Mouse (Mus musculus) large intestine, adult 2 months (tissue): Measurements from ENCODE around the gene Gm10570. TPM values are rescaled to one million over a fixed set of nuclear protein-coding genes. Genes with fewer than 3 reads are reported as not detected.

Experiments
- DNase-seq: peaks from one replicate; pipeline ENCODE4 v3.0.0-alpha.2; 2012; ENCODE audit warnings: low read depth, low spot score
- WGBS: fragments of 180-500 bp; shearing (Covaris S2); methylation state at CpG from one replicate; pipeline ENCODE4 v1.1.7; 2018; 5-methylcytosine and 5-hydroxymethylcytosine counted together
- polyA plus RNA-seq: library from polyadenylated mRNA; depleted of rRNA; stranded (reverse); fragments of >200 nt; gene quantifications from 2 replicates; pipeline ENCODE4 v1.2.3, GENCODE M21; 2012; rRNA removed

Gm10570 gene
- polyA plus RNA-seq, 1 experiment = 0.35 TPM

GRCm38 (mm10) chr4:130275016-130275822 is 33.3 kb downstream of the Gm10570 start:
- WGBS = 2% methylated on average over 62 of the region's 62 CpGs
- no peak for DNase-seq

DNA sequence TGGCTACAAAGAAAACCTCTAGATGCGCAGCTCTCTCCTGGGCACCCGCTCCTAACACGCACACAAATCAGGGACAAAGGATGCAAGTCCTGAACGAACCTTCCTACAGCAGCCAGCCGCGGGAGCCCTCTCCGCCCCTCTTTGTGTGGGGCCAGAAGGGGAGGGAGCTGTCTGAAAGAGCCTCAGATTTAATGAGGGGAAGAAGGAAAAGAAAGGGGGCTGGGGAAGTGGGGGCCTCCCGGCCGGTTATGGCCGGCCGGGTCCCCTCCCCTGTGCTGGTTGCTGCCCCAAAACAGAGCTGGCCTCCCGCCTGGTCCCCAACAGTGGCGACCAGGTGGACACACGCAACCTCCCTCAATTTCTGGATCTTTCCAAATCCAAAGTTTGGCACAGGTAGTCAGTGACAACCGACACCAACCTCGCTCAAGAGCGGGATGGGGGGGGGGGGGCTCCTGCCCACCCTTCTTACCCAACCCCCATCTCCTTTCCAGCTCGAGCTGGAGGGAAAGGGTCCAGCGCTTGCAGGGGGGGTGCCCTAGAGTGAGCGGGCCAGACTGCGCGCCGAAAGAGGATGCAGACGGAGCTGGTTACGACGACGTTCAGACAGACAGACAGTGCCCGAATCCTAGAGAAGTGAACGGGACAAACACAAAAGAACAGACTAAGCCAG is 34.0 kb downstream of the Gm10570 start:
- WGBS = 1% methylated on average over 29 of the region's 29 CpGs
- DNase-seq = no peak

DNA sequence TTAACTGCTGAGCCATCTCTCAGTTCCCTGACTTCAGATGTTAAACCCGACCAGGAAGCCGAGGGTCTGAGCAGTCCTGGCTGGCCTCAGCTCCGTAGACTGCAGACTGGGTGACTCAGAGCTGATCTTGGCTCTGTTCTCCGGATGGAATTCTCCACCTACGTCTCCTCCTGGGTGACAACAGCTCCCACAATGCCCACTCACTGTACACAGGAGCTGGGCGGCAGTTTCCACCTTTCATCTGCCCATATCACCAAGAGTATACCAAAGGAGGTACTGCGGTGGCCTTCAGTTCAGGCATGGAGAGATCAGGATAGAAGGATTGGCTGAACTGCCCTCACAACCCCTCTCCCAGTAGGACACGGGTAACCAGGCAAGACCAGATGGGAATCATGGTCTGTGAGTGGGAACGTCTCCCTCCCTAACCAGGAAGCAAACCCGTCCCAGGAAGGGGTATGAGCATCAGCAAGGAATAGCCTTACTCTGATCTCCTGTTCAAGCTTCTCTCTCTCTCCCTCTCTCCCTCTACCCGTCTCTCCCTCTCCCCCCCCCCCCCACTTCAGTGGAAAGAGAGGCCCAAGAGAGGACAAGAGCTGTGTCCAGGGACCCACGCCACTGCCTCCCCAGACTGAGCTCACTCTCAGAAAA is 34.7 kb downstream of the Gm10570 start:
- WGBS = 9% methylated on average over 11 of the region's 12 CpGs
- no peak for DNase-seq

GRCm38 (mm10) chr4:130270611-130271347 is 37.7 kb downstream of the Gm10570 start:
- no peak for DNase-seq
- 82% methylated on average over 6 of the region's 6 CpGs for WGBS

DNA sequence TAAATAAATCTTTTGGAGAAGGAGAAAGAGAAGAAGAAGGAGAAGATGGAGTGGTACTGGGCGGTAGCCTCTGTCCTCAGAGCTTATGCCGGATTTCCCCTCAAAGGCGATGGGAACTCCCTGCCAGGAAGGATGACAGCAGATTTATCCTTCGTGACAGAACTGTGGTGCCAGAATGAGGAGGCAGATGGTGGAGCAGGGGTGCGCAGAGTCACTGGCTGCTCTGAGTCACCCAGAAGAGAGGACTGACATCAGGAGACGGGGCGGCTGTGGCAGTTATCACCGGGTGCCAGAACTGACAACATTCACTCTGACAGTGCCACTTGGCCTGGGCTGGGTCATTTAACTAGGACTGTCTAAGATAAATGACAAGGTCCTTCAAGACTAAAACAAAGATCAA is 38.4 kb downstream of the Gm10570 start:
- 86% methylated on average over 8 of the region's 8 CpGs for WGBS
- DNase-seq = no peak

DNA sequence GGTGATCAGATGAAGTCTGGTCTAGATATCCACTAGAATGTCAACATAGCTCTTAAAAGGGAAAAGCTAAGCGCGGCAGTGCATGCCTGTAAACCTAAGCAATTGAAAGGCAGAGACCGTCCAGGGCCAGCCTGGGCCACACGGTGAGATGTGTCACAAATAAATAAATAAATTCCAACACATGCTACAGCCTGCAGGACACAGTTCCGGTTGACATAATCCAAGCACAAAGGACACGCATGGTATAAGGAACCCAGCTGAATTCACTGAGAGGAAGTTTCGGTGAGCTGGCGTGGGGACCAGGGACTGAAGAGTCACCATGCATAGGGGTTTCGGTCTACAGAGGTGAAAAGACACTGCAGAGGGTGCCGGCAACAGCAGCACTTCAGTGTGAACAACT is 39.7 kb downstream of the Gm10570 start:
- no peak for DNase-seq
- WGBS = 83% methylated on average over 10 of the region's 10 CpGs

GRCm38 (mm10) chr4:130267069-130267468 is 41.4 kb downstream of the Gm10570 start:
- 35% methylated on average over 7 of the region's 7 CpGs for WGBS
- DNase-seq = no peak

DNA sequence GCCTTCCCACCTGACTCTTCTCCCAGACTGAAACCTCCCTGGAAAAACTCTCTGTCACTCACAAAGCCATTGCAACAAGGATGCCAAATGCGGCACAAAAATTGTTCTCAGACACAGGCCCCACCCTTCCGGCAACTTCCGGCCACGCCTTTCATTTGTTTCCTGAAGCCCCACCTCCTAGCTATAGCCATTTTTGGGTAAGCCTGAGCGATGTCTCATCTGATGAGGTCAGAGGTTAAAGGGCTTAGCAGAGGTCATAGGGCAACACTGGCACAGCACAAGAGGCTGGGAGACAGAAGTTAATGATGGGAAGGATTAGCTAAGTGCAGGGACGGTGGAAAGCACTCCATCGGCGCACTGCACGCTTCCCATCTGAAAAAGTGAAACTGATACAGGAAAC is 41.9 kb downstream of the Gm10570 start:
- WGBS = 12% methylated on average over 9 of the region's 9 CpGs
- no peak for DNase-seq

DNA sequence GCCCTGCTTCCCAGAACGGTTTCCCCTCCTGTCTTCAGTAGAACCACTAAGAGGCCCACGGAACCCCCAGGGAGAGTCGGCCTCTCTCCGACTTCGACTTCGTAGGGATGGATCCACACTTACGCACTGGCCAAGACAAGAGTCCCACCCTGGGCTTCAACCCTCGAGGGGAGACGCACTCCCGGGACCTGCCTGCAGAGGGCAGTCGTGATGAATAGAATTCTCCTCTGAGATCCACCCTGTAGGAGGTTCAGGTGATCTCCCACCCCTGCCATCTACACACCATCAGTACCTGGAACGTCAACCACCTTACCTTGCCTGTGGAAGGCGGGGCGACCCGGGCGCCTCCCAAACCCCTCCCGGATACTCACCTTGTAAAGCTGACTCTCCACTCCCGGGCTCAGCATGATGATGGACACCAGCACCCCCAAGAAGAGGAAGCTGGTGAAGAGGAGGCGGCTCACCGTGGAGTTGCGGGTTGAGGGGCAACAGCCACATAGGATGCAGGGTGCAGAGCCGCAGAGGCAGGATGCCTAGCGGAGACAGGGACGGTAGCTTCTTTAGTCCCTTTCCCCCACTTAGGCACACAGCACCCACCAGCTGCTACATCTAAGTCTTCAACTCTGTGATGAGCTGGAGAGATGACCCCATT is 43.6 kb downstream of the Gm10570 start:
- WGBS = 34% methylated on average over 24 of the region's 24 CpGs
- DNase-seq = no peak

GRCm38 (mm10) chr4:130264131-130264530 is 44.3 kb downstream of the Gm10570 start:
- 82% methylated on average over 11 of the region's 11 CpGs for WGBS
- DNase-seq = no peak

GRCm38 (mm10) chr4:130260406-130260805 is 48.1 kb downstream of the Gm10570 start:
- DNase-seq = no peak
- 41% methylated on average over 5 of the region's 5 CpGs for WGBS

Other genes with a start within 250 kb of the Gm10570 start
- gene Pef1, start 206.1 kb downstream of the Gm10570 start, polyA plus RNA-seq = 183 and 198 TPM in 2 replicates
- 1.8 and 3.2 TPM in 2 replicates for gene Hcrtr1, start 169.3 kb downstream of the Gm10570 start, polyA plus RNA-seq
- gene Tinagl1, start 133.6 kb downstream of the Gm10570 start, polyA plus RNA-seq = 84.0 and 85.1 TPM in 2 replicates
- not detected in 2 replicates for gene Gm853, start 86.3 kb downstream of the Gm10570 start, polyA plus RNA-seq
- 289 and 323 TPM in 2 replicates for gene Serinc2, start 29.5 kb downstream of the Gm10570 start, polyA plus RNA-seq
- 2.2 and 2.6 TPM in 2 replicates for gene Fabp3, start 79 bp downstream of the Gm10570 start, polyA plus RNA-seq
- gene Zcchc17, start 51.3 kb upstream of the Gm10570 start, polyA plus RNA-seq = 20.3 and 24.5 TPM in 2 replicates
- gene Snrnp40, start 51.5 kb upstream of the Gm10570 start, polyA plus RNA-seq = 43.0 and 44.9 TPM in 2 replicates